Mouse (Mus musculus) cortical plate, adult 2 months (tissue): Measurements from ENCODE around the gene Tgfb2.

ENCODE experiments used
- CTCF ChIP-seq: fragments of 200-500 bp; IDR thresholded peaks from 2 replicates; pipeline ENCODE4 v1.5.1; 2011; ENCODE audit warnings: mild to moderate bottlenecking, control low read depth, low read length; ENCODE audit not compliant: insufficient read depth; ENCODE audit errors: extremely low read depth
- POLR2A ChIP-seq: fragments of 200-500 bp; IDR thresholded peaks from 2 replicates; pipeline ENCODE4 v1.6.1; 2011; ENCODE audit warnings: mild to moderate bottlenecking, low read length, control low read depth; ENCODE audit not compliant: insufficient read depth; ENCODE audit errors: extremely low read depth

DNA sequence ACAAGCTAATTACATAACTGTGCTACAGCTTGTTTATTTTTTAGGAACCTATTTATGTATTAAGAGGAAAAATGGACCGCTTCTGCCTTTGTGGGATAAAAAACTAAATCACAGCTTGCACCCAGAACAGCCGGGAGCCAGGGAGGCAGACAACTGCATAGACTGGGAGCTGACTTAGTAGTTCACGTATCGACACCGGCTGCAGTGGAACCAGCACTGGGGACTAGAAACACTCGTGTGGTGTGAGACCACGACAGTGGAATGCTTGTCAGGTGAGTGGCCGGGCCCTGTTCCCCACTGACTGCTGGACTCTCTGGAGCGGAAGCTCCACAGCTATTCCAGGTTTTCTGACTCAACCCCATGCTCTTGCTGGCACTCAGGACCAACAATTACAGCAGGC, 16.5 kb upstream of the Tgfb2 start:
- TF ChIP-seq CTCF (no peak), POLR2A (no peak)
